Mouse (Mus musculus) brain, embryonic 14.5 days (tissue): Measurements from ENCODE around the gene Rab33b. TPM values are rescaled to one million over a fixed set of nuclear protein-coding genes. Genes with fewer than 3 reads are reported as not detected.

Experiments used
- DNase-seq: peaks from one replicate; pipeline ENCODE4 v3.0.0-alpha.2; 2011; ENCODE audit warnings: low read depth
- CTCF ChIP-seq: fragments of 200-500 bp; IDR thresholded peaks from 2 replicates; pipeline ENCODE4 v1.5.1; 2012; ENCODE audit warnings: inconsistent platforms, mild to moderate bottlenecking, moderate library complexity, borderline replicate concordance; ENCODE audit not compliant: insufficient read depth, insufficient read length; ENCODE audit errors: extremely low read depth
- POLR2A ChIP-seq: fragments of 200-500 bp; IDR thresholded peaks from 2 replicates; pipeline ENCODE4 v1.6.1; 2012; ENCODE audit warnings: mild to moderate bottlenecking, inconsistent platforms, borderline replicate concordance; ENCODE audit not compliant: poor library complexity, insufficient read depth, insufficient read length, severe bottlenecking; ENCODE audit errors: extremely low read depth
- polyA plus RNA-seq: library from polyadenylated mRNA; depleted of rRNA; stranded (reverse); fragments of >200 nt; gene quantifications from 2 replicates; pipeline ENCODE4 v1.2.3, GENCODE M21; 2012; rRNA removed

Gene Rab33b
- polyA plus RNA-seq, 1 experiment = 17.5 TPM

DNA sequence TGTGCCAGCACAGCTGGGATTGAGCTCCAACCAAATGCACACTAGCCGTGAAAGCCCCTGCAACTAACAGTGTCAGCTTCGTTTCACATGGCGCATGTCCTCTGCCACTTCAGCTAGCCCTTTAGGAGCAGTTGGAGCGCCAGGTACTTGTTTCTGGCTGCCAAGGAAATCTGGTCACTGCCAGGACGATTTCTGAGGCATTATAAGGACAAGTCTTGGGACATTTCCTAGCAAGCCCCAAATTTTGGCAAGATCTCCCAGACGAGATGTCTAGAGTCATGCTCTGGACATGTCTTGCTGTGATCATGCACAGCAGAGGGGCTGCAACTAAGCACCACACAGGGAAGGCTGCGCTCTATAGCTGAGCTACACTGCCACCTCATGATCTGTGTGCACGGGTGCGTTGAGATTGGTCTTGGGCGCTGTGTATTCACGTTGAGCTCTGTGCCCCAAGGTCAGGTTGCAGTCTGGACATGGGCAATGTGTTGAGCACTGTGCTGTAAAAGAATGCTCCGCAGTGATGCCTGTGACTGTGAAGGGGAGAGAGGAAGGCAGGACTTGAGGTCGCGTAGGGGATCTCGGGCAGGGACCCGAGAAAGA, 41.6 kb downstream of the Rab33b start:
- DNase-seq = no peak
- no peak for TF ChIP-seq CTCF
- TF ChIP-seq POLR2A = no peak

- no peak for DNase-seq
- TF ChIP-seq POLR2A (no peak), CTCF (no peak)
These were observed 43.2 kb downstream of the Rab33b start for GRCm38 (mm10) chr3:51526891-51527290.

GRCm38 (mm10) chr3:51531473-51532281, 48.0 kb downstream of the Rab33b start:
- DNase-seq = peak; percentile 72

DNA sequence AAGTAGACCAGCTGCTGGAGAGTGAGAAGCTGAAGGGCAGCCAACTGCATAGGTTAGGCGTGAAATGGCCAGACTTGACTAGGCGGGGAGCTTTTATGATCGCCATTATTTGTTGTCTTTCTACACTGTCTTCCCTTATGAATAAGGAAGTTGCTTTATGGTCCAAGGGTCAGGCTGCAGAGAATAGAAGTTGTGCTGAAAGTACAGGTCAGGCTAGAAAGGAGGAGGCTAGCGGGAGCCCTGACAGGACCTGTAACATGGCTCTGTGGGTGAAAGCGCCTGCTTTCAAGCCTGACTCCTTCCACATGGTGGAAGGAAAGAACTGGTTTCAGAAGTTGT, 48.5 kb downstream of the Rab33b start:
- no peak for DNase-seq
- TF ChIP-seq POLR2A = no peak
- TF ChIP-seq CTCF = no peak

More at GRCm38 (mm10) chr3:51531473-51532281, 48.0 kb downstream of the Rab33b start:
- no peak for TF ChIP-seq POLR2A
- no peak for TF ChIP-seq CTCF

DNA sequence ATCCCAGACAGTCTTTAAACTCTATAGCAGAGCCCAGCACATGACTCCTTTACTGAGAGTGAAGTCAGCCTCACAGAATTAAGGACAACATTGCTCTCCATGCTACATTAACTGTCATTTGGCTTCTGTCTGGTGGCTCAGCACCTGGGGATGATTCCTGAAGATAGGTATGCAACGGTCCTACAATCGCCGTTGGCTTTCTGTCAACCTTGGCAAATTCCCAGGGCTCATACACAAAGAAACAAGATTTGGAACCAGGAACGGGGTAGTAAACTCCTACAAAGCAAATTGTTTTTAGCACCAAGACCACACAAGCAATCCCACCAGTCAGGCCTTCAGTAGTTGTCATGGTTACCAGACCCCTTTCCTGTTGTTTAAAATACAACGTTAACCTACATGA, 49.9 kb downstream of the Rab33b start:
- TF ChIP-seq CTCF (no peak), POLR2A (no peak)
- DNase-seq = no peak

DNA sequence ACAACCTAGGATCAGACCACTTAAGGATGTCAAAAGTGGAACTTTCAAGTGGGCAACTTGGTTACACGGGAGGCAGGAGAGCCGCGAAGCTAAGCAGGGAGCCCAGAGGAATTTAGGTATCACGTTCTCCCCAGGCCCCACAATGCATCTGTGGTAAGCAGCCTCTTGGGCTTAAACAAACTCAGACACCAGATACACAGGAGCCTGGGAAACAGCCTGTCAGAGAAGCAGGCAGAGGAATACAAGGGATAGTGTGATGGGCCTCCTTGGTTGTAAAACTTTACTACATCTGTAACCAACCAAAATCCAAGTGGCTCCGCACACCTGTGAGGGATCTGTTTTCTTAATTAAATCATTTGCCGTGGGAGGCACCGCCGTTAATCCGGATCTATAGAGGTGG, 50.3 kb downstream of the Rab33b start:
- DNase-seq = no peak
- TF ChIP-seq CTCF (no peak), POLR2A (no peak)

DNA sequence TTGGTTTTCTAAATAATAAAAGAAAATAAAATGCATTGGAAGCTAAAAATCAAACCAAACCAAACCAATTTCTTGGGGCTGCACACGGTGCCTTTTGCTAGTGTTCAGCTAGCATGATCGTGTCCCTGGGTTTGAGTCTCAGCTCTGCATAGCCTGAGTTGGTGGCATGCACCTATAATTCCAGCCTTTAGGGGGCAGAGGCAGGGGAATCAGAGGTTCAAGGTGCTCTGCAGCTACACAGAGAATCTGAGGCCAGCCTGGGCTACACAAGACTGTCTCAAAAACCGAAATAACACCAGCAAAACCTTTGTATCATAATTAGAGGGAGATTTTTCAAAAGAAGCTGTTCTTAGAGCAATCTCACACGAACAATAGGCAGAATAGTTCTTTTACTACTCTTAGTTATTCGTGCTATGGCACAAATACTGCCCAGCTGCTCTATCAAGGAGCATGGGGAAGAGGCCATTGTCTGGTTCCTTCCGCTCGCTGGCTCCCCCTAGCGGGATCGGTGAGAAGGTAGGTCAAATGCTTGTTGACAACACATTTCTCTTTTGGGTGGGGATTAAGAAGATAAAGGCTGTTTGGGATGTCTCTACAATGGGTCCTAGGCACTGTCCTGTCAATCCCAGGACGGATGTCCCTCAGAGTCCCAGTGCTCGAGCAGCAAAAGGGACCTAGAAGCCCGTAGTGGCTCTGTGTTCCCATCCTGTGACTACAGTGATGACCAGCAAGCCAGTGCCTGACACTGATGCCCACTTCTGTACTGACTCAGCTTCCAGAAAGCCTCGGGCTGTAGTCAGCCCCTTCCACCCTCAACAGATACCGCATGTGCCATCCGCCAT, 56.1 kb downstream of the Rab33b start:
- TF ChIP-seq CTCF = peak; percentile 74
- no peak for TF ChIP-seq POLR2A
- peak; percentile 75 for DNase-seq

DNA sequence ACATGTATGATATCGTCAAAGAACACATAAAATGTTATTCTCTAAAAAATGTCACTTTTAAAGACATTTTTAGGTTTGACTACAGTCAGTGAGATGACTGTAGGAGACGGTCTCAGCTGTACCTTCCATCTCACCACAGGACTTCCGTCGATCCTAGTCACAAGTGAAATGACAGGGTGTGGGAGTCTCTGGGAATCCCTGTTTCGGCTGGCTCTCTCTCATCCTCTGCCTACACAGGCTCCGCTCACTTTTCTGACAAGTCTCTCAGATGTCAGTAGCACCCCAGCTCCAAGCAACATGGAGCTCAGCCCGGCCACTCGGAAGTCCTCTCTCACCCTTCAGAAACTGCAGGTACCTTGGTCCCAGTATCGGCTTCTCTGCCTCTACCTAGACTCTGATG, 56.9 kb downstream of the Rab33b start:
- TF ChIP-seq POLR2A (no peak), CTCF (no peak)

GRCm38 (mm10) chr3:51544442-51545128, 60.9 kb downstream of the Rab33b start:
- peak; percentile 82 for DNase-seq
- TF ChIP-seq CTCF (no peak), POLR2A (no peak)

More for the DNA sequence above, 56.9 kb downstream of the Rab33b start:
- DNase-seq = no peak

Other genes starting within 250 kb of the Rab33b start
- 60.0 and 62.9 TPM in 2 replicates for gene Elf2, start 143.3 kb upstream of the Rab33b start, polyA plus RNA-seq
- 1.2 and 1.7 TPM in 2 replicates for gene Mgarp, start 87.2 kb upstream of the Rab33b start, polyA plus RNA-seq
- 349 and 402 TPM in 2 replicates for gene Ndufc1, start 74.9 kb upstream of the Rab33b start, polyA plus RNA-seq
- 25.0 and 31.7 TPM in 2 replicates for gene Naa15, start 68.8 kb upstream of the Rab33b start, polyA plus RNA-seq
- gene Setd7, start 77.0 kb downstream of the Rab33b start, polyA plus RNA-seq = 15.3 and 15.7 TPM in 2 replicates
- 0.19 TPM in 1 of 2 replicates, not detected in the other for gene Mgst2, start 176.4 kb downstream of the Rab33b start, polyA plus RNA-seq